Mouse (Mus musculus) small intestine, adult 2 months (tissue): ENCODE results near the gene Prrg4. TPM values are rescaled to one million over a fixed set of nuclear protein-coding genes. Genes with fewer than 3 reads are reported as not detected.

Source experiments
- H3K27ac ChIP-seq: fragments of 200-500 bp; 2 replicates; pipeline ENCODE4 v1.5.1; 2012; ENCODE audit warnings: low read depth, low read length, control low read depth, inconsistent platforms; ENCODE audit not compliant: insufficient read depth
- H3K27me3 ChIP-seq: fragments of 200-500 bp; 2 replicates; pipeline ENCODE4 v1.6.1; 2012; ENCODE audit warnings: mild to moderate bottlenecking, moderate library complexity, low read length, inconsistent platforms; ENCODE audit not compliant: control insufficient read depth, insufficient read depth
- H3K36me3 ChIP-seq: fragments of 200-500 bp; 2 replicates; pipeline ENCODE4 v1.6.1; 2012; ENCODE audit warnings: mild to moderate bottlenecking, low read length, control low read depth, inconsistent platforms; ENCODE audit not compliant: control insufficient read depth, insufficient read depth
- H3K4me1 ChIP-seq: fragments of 200-500 bp; 2 replicates; pipeline ENCODE4 v1.6.1; 2012; ENCODE audit warnings: low read length, inconsistent platforms, mixed read lengths; ENCODE audit not compliant: control insufficient read depth, insufficient read depth, insufficient read length
- H3K4me3 ChIP-seq: fragments of 200-500 bp; 2 replicates; pipeline ENCODE4 v1.5.1; 2012; ENCODE audit warnings: low read depth, mild to moderate bottlenecking, control low read depth, inconsistent platforms, low read length, moderate library complexity
- CTCF ChIP-seq: fragments of 200-500 bp; IDR thresholded peaks from 2 replicates; pipeline ENCODE4 v1.5.1; 2012; ENCODE audit warnings: low read depth, mild to moderate bottlenecking, control low read depth, inconsistent platforms, low read length, moderate library complexity, mixed read lengths; ENCODE audit not compliant: insufficient replicate concordance, insufficient read length; ENCODE audit errors: extremely low read depth
- POLR2A ChIP-seq: fragments of 200-500 bp; IDR thresholded peaks from 2 replicates; pipeline ENCODE4 v1.6.1; 2012; ENCODE audit warnings: low read depth, mild to moderate bottlenecking, control low read depth, inconsistent platforms, low read length, moderate library complexity
- WGBS: fragments of 180-500 bp; shearing (Covaris S2); methylation state at CpG from one replicate; pipeline ENCODE4 v1.1.7; 2018; 5-methylcytosine and 5-hydroxymethylcytosine counted together
- polyA plus RNA-seq: library from polyadenylated mRNA; depleted of rRNA; stranded (reverse); fragments of >200 nt; gene quantifications from 2 replicates; pipeline ENCODE4 v1.2.3, GENCODE M21; 2012

Gene Prrg4
- polyA plus RNA-seq, 1 experiment, result 0.42 TPM

- Histone ChIP-seq H3K36me3 (no peaks in the 10 kb centered on the region), H3K4me3 (no peak overlapping the region), H3K27ac (no peak overlapping the region), H3K4me1 (no peaks in the 10 kb centered on the region; the same call in 1 of the 2 replicates), H3K27me3 (no peaks in the 10 kb centered on the region)
- WGBS, result 42% methylated on average over 5 of the region's 5 CpGs
- TF ChIP-seq CTCF (no peak), POLR2A (no peak)
Measured at GRCm38 (mm10) chr2:104851686-104852085, 2.0 kb upstream of the Prrg4 start.

- no peaks in the 10 kb centered on the region for H3K36me3 ChIP-seq
- H3K4me3 ChIP-seq, result peak overlapping the region; percentile 62
- WGBS, result 28% methylated on average over 3 of the region's 3 CpGs
- TF ChIP-seq CTCF, result no peak
- no peaks in the 10 kb centered on the region for H3K27me3 ChIP-seq
- H3K4me1 ChIP-seq, result no peaks in the 10 kb centered on the region; the same call in 1 of the 2 replicates
- no peak overlapping the region for H3K27ac ChIP-seq
Measured at GRCm38 (mm10) chr2:104849991-104850359, 299 bp upstream of the Prrg4 start.

- Histone ChIP-seq H3K27ac (no peak overlapping the region), H3K27me3 (no peaks in the 10 kb centered on the region), H3K4me1 (no peaks in the 10 kb centered on the region; the same call in 1 of the 2 replicates), H3K4me3 (peak overlapping the region; percentile 62), H3K36me3 (no peaks in the 10 kb centered on the region)
- WGBS, result 21% methylated on average over 16 of the region's 16 CpGs
- TF ChIP-seq CTCF (no peak), POLR2A (no peak)
Measured at GRCm38 (mm10) chr2:104848235-104849161, 1.2 kb downstream of the Prrg4 start.

- H3K36me3 ChIP-seq, result no peaks in the 10 kb centered on the region
- H3K4me1 ChIP-seq, result no peaks in the 10 kb centered on the region; the same call in 1 of the 2 replicates
- no peak overlapping the region for H3K4me3 ChIP-seq
- 45% methylated on average over 2 of the region's 2 CpGs for WGBS
- no peak overlapping the region for H3K27ac ChIP-seq
- TF ChIP-seq POLR2A, result no peak
- TF ChIP-seq CTCF, result no peak
- no peaks in the 10 kb centered on the region for H3K27me3 ChIP-seq
Measured at GRCm38 (mm10) chr2:104847645-104848044, 2.0 kb downstream of the Prrg4 start.

GRCm38 (mm10) chr2:104846638-104847414, 2.9 kb downstream of the Prrg4 start:
- no peaks in the 10 kb centered on the region for H3K36me3 ChIP-seq
- 67% methylated on average over 4 of the region's 4 CpGs for WGBS
- TF ChIP-seq CTCF, result no peak
- no peak for TF ChIP-seq POLR2A
- no peak overlapping the region for H3K27ac ChIP-seq
- no peaks in the 10 kb centered on the region for H3K27me3 ChIP-seq
- H3K4me3 ChIP-seq, result no peak overlapping the region
- no peaks in the 10 kb centered on the region; the same call in 1 of the 2 replicates for H3K4me1 ChIP-seq

GRCm38 (mm10) chr2:104842559-104842958, 7.1 kb downstream of the Prrg4 start:
- Histone ChIP-seq H3K36me3 (0 out of 2 replicates have a peak, but pooled peaks cover 2% of the 10 kb centered on the region), H3K27me3 (no peaks in the 10 kb centered on the region), H3K27ac (no peak overlapping the region), H3K4me3 (no peak overlapping the region), H3K4me1 (no peaks in the 10 kb centered on the region)
- TF ChIP-seq POLR2A (no peak), CTCF (no peak)

- WGBS, result 88% methylated on average over 7 of the region's 7 CpGs
- Histone ChIP-seq H3K27ac (no peak overlapping the region), H3K4me3 (no peak overlapping the region), H3K36me3 (0 out of 2 replicates have a peak, but pooled peaks cover 2% of the 10 kb centered on the region), H3K27me3 (no peaks in the 10 kb centered on the region), H3K4me1 (no peaks in the 10 kb centered on the region)
- TF ChIP-seq POLR2A, result no peak
Measured at GRCm38 (mm10) chr2:104841736-104842135, 7.9 kb downstream of the Prrg4 start.
